ENCODE assay signal across 8 mouse cellular contexts in the genomic region with DNA sequence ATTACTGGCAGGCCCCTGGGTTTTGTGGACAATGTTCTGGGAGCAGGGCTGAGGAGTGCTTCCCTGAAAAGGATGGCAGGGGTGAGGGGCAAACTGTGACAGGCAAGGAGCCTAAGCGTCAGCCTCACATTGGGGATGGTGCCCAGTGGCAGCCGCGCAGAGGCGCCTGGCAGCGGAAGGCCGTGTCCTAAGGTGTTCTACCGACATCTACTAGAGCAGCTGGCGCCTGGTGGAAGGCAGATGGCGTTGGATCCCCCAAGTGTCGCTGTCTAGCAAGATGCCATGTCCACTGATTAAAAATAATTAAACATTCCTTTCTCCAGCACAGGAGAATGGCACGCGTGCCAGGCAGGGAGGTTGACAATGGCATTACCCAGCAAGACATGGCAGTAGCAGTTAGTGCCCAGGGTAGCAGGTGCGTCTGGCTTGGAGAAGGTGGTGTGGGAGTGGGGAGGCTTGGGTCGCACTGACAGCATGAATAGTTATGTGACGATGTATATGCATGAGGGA.
A peak's percentile ranks its signal among the peaks of the same experiment; 100 is the strongest.
DNase-seq lines count a peak whose midpoint lies in the region; ATAC-seq and TF ChIP-seq lines count a peak whose summit lies in the region.

No protein-coding gene starts in this region.

- H3K36me3 ChIP-seq in liver, embryonic 11.5 days (ENCODE audit: control insufficient read depth, insufficient read depth, low read length) = no peaks in the 10 kb centered on the region
- H3K36me3 ChIP-seq in liver, postnatal 0 days (replicated peaks; ENCODE audit: insufficient read depth, low read length) = no peaks in the 10 kb centered on the region
- H3K36me3 ChIP-seq in forebrain, embryonic 15.5 days = no peaks in the 10 kb centered on the region
- H3K36me3 ChIP-seq in midbrain, embryonic 12.5 days = no peaks in the 10 kb centered on the region

- TF ChIP-seq EP300 in liver, postnatal 0 days (IDR thresholded peaks at IDR 0.05; ENCODE audit: low read depth) = no peak

- no peaks in the 10 kb centered on the region for H3K9me3 ChIP-seq in liver, embryonic 11.5 days (ENCODE audit: control insufficient read depth, low read length)
- no peaks in the 10 kb centered on the region for H3K9me3 ChIP-seq in liver, postnatal 0 days (ENCODE audit: low read length)
- no peaks in the 10 kb centered on the region for H3K9me3 ChIP-seq in forebrain, embryonic 15.5 days
- no peaks in the 10 kb centered on the region for H3K9me3 ChIP-seq in midbrain, embryonic 12.5 days

- H3K27me3 ChIP-seq in liver, embryonic 11.5 days (replicated peaks; ENCODE audit: control insufficient read depth, insufficient read depth, low read length) = no peaks in the 10 kb centered on the region
- no peaks in the 10 kb centered on the region for H3K27me3 ChIP-seq in liver, postnatal 0 days (ENCODE audit: insufficient read depth, low read length)
- H3K27me3 ChIP-seq in forebrain, embryonic 15.5 days = no peaks in the 10 kb centered on the region
- no peaks in the 10 kb centered on the region for H3K27me3 ChIP-seq in midbrain, embryonic 12.5 days

- peak; percentile 82 to 83 for DNase-seq in cerebellum, postnatal 14 days
- no peak for DNase-seq in cerebellum, adult 9-11 months
- DNase-seq in liver, embryonic 11.5 days (ENCODE audit: low spot score) = no peak
- DNase-seq in liver, postnatal 0 days = no peak
- DNase-seq in embryo, embryonic 10.5 days (ENCODE audit: low spot score) = no peak
- DNase-seq in adrenal gland, postnatal 14 days = no peak

- ATAC-seq in liver, embryonic 11.5 days (replicated peaks; ENCODE audit: low FRiP score) = no peak
- no peak for ATAC-seq in liver, postnatal 0 days
- ATAC-seq in forebrain, embryonic 15.5 days (replicated peaks) = peak; percentile 91
- peak; percentile 57 for ATAC-seq in midbrain, embryonic 12.5 days (ENCODE audit: low FRiP score, low read depth)

- no peak overlapping the region for H3K27ac ChIP-seq in liver, embryonic 11.5 days (ENCODE audit: low read depth, low read length)
- no peak overlapping the region for H3K27ac ChIP-seq in liver, postnatal 0 days (ENCODE audit: low read depth)
- peak overlapping the region; percentile 67 for H3K27ac ChIP-seq in forebrain, embryonic 15.5 days (replicated peaks)
- H3K27ac ChIP-seq in midbrain, embryonic 12.5 days (replicated peaks) = peak overlapping the region; percentile 92

- no peak for TF ChIP-seq CTCF in liver, postnatal 0 days (IDR thresholded peaks at IDR 0.05; ENCODE audit: low read depth)

- no peak overlapping the region for H3K4me3 ChIP-seq in liver, embryonic 11.5 days (ENCODE audit: low read depth, low read length)
- H3K4me3 ChIP-seq in liver, postnatal 0 days (ENCODE audit: low read depth, low read length) = no peak overlapping the region
- H3K4me3 ChIP-seq in forebrain, embryonic 15.5 days = no peak overlapping the region
- H3K4me3 ChIP-seq in midbrain, embryonic 12.5 days = 0 out of 2 replicates have a peak overlapping the region, but pooled peaks have one; percentile 17

- H3K4me1 ChIP-seq in liver, embryonic 11.5 days (replicated peaks; ENCODE audit: control insufficient read depth, insufficient read depth, low read length) = peaks cover 4% of the 10 kb centered on the region
- no peaks in the 10 kb centered on the region for H3K4me1 ChIP-seq in liver, postnatal 0 days (ENCODE audit: insufficient read depth)
- H3K4me1 ChIP-seq in forebrain, embryonic 15.5 days = peaks cover 42% of the 10 kb centered on the region
- peaks cover 32% of the 10 kb centered on the region for H3K4me1 ChIP-seq in midbrain, embryonic 12.5 days

- H3K9ac ChIP-seq in liver, embryonic 11.5 days (ENCODE audit: low read depth, low read length) = no peak overlapping the region
- no peak overlapping the region for H3K9ac ChIP-seq in liver, postnatal 0 days (replicated peaks)
- H3K9ac ChIP-seq in forebrain, embryonic 15.5 days (replicated peaks) = no peak overlapping the region
- no peak overlapping the region for H3K9ac ChIP-seq in midbrain, embryonic 12.5 days (replicated peaks)

- WGBS in liver, embryonic 11.5 days = 37% methylated on average over 15 of the region's 15 CpGs
- 46% methylated on average over 15 of the region's 15 CpGs for WGBS in liver, postnatal 0 days (ENCODE audit: insufficient replicate concordance)
- WGBS in forebrain, embryonic 15.5 days = 12% methylated on average over 15 of the region's 15 CpGs
- WGBS in midbrain, embryonic 12.5 days = 16% methylated on average over 15 of the region's 15 CpGs

- H3K4me2 ChIP-seq in liver, embryonic 11.5 days = peak overlapping the region; percentile 39; the same call in 1 of the 2 replicates
- no peak overlapping the region for H3K4me2 ChIP-seq in liver, postnatal 0 days (ENCODE audit: low read depth, low read length)
- peak overlapping the region; percentile 26 for H3K4me2 ChIP-seq in forebrain, embryonic 15.5 days (replicated peaks)
- peak overlapping the region; percentile 48 for H3K4me2 ChIP-seq in midbrain, embryonic 12.5 days (replicated peaks)

Comparison
In these comparisons a context has a peak if more than half of its experiments do, and no peak if none do; other contexts are left out.
1. DNase-seq: peak in cerebellum, postnatal 14 days (2 of 2); none in cerebellum, adult 9-11 months (single experiment), liver, embryonic 11.5 days (single experiment), liver, postnatal 0 days (single experiment), embryo, embryonic 10.5 days (single experiment) and adrenal gland, postnatal 14 days (single experiment).
2. ATAC-seq: peak in forebrain, embryonic 15.5 days (single experiment) and midbrain, embryonic 12.5 days (single experiment); none in liver, embryonic 11.5 days (single experiment) and liver, postnatal 0 days (single experiment).
3. H3K27ac ChIP-seq: peak in forebrain, embryonic 15.5 days (single experiment) and midbrain, embryonic 12.5 days (single experiment); none in liver, embryonic 11.5 days (single experiment) and liver, postnatal 0 days (single experiment).